Mouse (Mus musculus) T-helper 2 cell (primary cell): ENCODE data around the gene Fads2.

ENCODE experiments used
- in situ Hi-C: fragments of 300-600 bp; cut with MboI, MseI; formaldehyde crosslinking; loops from one replicate; pipeline ENCODE4 v1.15.1; 2025; ENCODE audit warnings: high pct_unique_total_duplicates

Fads2 gene

DNA sequence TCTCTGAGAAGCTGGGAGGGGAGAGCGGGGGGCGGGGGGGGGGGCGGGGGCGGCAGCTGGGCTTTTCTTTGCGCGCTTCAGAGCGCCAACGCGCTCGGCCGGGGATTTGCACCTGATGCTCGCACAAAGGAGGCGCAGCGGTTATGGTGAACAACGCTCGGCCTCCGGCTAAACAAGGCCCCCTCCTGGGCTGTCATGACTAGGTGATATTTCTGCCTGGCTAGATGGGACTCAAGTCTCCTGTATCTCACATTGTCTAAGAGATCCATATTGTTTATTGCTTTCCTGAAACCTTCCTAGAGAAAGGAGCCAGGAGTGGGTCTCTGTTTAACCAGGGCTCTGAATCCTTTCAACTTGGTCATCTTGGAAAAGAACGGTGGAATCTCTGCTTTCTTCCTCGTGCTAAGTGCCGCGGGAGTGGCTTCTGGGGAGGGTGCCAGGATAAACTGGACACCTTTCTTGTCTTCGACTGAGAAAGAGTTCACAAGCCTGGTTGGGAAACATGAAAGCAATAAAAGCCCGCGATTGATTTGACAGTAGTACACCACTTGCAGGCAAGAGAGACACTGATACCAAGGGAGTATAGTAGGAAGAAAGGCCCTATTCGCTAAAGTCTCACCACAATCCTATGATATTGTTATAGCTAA, 631 bp upstream of the Fads2 start:
- in situ Hi-C loops = no loop called here

DNA sequence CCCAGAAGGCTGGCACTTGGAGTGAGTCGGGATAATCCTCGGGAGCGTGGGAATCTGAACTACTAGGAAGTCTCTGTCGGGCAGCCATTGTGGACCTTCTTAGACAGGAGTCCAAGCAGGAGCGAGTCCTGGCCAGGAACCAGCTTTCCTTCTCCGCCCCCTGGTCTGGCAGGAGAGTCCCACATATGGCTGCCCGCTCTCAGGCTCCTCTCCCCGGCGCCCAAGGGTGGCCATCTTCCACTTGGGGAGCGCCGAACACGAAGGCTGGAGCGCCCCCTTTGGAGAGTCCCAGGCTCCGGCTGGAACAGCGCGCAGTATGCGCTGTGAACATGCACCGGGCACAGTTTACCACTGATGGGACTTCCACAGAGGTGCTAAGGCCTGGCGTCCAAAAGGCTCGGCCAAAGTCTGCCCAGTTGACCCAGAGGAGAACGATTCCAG, 895 bp downstream of the Fads2 start:
- in situ Hi-C loops = no loop called here

DNA sequence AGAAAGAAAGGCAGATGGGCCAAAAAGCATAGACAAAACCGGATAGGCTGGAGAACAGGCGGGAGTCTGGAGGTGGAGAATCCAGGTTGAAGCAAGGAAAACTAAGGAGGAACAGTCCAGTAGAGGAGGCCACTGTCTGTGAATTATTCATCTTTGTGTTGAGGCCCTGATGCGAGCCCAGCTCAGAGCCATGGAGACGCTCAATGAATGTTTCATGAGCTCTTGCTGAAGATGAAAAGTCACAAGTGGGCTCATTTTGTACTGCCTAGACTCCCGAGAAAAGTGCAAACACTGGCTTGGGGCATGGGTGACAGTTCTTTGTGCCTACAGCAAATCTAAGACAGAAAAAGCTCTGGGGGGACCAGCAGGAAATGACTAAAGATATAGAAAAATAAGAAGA, 3.7 kb downstream of the Fads2 start:
- in situ Hi-C loops = loop anchor here (5.0 kb wide), 2 partner anchors 99 to 106 kb away; no protein-coding TSS in a partner anchor

DNA sequence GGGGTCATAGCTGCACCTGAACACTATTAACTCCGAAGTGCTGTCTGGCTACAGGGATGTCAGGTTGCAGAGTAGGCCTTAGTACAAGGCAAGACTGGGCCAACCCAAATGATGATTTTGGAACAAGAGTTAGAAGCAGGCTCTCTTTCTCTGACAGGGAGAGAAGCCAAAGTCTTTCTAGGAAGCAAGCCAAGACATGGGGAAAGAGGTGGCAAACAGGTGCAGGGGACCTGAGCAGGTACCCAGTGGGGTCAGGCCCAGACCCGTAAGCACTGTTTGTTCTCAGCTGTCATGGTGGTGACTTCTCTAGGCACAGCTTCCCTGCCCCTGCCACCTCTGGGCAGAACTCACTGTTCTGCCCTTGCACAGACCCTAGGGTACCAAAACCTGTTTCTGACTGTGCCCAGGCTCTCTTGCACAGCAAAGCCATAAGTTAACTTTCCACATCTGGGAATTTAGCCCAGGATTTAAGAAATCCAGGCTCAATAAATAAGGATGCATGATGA, 5.1 kb downstream of the Fads2 start:
- in situ Hi-C loops = loop anchor here (5.0 kb wide), 2 partner anchors 101 to 104 kb away; no protein-coding TSS in a partner anchor

DNA sequence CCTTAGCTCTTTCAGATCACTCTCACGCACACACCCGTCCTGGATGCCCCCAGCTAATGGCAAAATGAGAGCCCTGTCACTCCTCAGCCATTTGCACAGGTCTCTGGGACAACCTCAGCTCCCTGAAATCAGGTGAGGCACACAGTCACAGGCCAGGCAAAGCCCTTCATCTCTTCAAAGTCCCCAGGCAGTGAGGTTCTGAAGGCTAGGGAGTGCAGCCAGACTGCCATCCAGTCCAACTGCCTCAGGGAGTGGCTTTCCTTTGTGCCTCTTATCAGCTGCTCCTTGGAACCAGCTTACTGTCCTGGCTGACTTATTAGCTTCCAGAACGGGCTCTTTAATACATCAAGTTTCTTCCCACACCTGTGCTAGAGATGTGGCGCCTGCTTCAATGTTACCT, 6.9 kb downstream of the Fads2 start:
- in situ Hi-C loops = loop anchor here (5.0 kb wide), 2 partner anchors 102 to 103 kb away; no protein-coding TSS in a partner anchor

DNA sequence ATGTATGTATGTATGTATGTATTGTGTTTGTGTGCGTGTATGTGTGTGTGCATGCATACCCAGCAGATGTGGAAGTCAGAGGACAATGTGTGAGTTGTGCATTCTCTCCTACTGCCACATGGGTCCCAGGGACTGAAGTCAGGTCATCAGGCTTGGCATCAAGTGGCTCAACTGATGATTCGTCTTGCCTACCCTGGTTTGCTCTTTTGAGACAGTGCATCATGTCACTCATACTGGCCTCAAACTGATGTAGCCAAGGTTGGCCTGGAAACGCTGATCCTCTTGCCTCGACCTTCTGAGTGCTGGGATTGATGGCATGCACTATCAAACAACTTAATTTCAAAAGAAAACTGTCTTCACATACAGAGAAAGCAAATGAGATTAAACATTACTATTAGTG, 7.7 kb downstream of the Fads2 start:
- in situ Hi-C loops = no loop called here

DNA sequence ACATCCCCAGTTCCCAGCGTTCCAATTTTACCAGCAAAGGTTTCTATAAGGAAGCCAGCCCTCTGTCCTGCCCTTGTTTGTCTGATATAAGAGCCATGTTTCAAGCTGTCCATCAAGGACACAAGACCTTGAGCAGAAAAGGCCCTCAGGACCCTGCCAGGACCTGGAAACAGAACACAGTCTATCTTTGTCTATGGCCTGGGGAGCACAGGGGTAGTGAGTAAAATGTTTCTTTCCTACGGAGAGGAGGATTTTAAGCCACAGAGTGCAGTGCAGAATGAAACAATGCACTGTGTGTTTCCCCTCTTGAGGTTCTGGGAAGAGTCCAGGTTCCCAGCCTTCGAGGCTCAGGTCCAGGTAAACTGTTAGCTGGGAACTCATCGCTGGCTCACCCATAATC, 14.6 kb downstream of the Fads2 start:
- in situ Hi-C loops = no loop called here

DNA sequence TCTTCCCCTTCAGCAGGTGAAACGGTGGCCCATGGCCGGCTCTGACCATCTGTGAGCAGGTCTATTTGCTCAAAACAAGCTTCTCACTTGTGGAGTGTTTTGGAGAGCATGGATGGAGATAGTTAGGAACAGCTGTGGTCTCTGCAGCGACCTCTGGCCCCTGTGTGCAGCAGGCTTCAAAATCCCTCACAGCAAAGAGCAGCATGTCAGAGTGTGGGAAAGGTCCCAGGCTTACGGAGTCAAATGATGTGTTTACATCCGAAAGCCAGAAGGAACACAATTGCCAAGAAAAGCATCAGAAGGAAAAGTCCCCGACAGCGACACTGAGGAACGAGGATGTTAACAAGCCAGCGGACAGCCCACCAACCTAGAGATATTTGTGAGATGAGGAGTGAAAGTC, 16.1 kb downstream of the Fads2 start:
- in situ Hi-C loops = no loop called here

DNA sequence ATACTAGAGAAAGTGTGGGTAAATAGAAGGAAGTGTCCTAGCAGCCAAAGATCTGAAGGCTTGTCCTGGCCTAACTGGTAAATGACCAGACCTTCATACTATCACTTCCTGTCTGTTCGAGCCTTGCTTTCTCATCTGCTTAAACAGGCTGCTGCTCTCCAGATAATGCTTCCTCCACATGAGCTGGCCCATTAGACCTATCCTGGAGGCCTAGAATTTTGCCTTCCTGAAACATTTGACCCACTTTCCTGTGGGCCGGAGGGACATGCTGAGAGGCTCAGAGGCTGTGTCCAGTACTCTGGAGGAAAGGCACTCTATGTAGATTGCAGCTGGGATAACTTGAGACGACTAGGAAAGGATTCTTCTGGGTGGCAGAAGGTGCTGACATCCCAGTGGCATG, 19.4 kb downstream of the Fads2 start:
- in situ Hi-C loops = no loop called here

DNA sequence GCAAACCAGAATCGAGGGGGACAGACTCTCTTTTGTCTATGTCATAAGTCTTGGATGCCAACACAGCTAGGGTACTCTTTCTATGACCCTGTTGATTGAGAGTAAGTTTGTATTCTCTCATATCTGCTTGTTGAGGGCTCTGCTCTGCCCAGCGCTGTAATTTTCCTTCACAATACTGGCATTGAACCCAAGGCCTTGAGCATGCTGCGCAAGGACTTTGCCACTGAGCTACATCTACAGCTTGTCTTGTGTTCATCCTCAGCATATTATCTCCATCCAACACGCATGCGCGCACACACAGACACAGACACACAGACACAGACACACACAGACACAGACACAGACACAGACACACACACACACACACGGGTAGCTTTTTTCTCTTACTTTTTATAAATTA, 21.2 kb downstream of the Fads2 start:
- in situ Hi-C loops = no loop called here

DNA sequence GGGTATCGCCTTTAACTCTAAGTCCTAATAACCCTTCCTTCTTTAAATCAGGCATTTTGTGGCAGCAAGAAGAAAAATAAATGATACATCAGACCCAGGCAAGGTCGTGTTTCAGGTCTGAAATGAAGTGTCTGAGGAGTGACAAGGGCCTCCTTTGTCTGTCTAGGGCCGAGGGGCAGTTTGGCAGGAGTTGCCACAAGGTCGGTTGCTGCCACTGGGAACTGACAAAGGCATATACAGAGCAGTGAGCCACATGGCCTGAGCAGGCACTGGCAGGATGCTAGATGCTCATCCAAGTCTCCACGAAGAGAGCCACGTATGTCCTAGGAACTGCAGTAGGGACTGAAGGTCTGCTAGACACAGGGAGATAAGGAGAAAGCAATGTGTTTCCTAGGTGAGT, 23.2 kb downstream of the Fads2 start:
- in situ Hi-C loops = no loop called here

DNA sequence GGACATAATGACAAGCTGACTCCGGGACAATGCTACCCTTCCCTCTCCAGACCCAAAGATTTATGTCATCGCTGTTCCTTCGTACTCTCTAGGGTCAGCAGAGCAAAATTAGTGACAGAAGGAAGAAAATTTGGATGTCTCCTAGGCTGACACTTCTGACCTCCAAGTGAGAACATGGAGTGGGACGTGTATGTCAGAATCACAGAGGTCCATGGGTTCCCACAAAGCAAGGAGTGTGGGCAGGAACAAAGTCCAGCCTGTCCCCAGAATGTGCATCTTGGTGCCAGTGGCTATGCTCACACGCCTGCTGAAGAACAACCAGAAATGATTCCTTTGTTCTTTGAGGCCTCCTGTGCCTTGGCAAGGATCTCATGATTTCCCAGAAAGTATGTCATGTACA, 28.4 kb downstream of the Fads2 start:
- in situ Hi-C loops = no loop called here

DNA sequence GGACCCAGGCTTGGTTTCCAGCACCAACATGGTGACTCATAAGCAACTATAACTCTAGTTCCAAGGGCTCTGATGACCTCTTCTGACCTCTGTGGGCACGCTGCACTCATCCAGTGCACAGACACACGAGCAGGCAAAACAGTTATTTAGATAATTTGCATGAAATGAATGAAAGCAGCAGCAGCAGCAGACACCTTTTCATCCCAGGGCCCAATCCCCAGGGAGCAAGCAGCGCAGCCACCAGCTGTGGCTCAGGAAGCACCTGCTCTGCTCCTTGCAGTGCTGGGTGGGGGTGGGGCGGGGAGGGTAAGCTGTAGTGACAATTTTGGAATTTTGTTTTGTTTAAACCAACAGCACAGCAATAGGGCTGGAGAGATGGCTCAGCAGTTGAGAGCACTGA, 29.7 kb downstream of the Fads2 start:
- in situ Hi-C loops = no loop called here

DNA sequence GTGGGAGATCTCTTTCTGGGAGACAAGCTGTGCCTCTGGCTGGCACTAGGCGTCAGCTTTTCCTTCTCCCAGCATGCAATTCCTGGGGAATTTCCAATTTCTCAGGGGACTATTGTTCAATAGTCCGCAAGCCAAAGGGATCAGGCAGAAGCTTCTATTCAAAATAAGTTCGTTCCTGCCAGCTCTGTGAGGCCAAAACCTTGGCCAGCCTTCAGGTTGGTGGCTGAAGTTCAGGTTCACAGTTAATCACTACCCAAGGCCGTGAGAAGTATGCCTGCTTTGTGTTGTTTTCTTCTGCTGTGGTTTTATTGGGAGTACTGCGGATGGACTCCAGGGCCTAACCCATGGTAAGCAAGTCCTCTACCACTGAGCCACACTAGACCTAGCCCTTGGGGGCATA, 30.4 kb downstream of the Fads2 start:
- in situ Hi-C loops = no loop called here

DNA sequence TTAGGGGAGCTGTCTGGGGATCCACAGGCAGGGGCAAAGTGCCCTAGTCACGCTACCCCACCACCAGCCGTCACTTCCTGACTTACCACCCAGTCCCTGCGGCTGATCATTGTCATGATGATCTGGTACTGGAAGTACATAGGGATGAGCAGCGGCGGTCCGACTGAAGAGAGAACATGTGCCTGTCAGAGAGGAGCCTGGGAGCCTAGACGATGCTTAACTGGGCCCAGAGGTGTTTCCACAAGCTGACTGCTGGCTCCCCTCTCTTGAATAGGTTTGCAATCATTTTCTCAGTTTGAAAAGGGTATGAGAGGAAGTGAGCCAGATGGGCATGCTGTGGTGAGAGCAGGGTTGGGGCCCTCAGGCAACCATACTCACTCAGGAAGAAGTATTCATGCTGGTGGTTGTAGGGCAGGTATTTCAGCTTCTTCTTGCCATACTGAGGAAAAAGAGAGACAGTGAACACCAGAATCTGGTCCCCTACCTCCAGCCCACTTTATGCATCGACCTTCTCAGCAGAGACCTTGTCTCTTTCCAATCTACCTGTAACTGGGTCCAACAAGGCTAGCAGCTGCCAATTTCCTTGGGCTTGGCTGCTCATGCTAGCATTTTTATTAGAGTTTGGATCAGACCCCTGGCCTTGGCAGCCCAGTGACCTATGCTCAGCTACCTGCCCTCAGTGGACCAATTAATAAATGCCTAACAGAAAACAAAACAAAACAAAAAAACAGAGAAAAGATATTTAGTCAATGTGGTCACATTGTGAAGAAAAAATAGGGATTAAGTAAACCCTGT, 31.2 kb downstream of the Fads2 start:
- in situ Hi-C loops = no loop called here

DNA sequence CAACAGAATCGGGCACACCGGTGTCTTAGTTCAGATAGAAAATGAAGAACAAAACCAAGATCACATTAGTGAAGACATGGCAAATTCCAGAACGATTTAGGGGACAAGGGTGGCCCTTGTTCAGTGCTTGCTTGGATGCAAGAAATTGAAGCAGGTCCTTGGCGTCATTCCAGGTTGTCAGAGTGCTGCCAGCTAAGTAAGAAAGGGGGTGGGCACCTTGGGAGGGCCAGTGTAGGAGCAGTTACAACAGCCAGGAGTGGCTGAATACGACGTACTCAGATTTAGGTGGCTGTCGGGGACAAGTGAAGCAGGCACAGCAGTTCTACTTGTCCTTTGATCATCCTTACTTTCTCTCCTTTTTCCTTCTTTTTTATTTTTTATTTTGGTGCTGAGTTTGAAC, 33.8 kb downstream of the Fads2 start:
- in situ Hi-C loops = loop anchor here (5.0 kb wide), 1 partner anchor 75 kb away; no protein-coding TSS in a partner anchor

DNA sequence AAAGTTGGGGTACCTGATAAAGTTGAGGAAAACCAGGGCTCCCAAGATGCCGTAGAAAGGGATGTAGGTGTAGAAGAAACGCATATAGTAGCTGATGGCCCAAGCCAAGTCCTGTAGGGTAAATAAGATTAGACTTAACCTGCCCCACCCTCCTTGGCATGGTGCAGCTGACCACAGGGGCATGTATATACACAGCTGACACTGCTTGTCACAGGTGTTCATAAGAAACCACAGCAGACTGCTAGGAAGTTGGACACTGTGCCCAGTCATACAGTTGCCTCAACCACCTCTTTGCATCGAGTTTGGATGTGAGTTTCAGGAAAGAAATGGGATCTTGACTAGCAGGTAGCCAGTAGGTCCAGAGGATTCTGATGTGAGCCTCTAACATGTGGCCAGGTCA, 35.0 kb downstream of the Fads2 start:
- in situ Hi-C loops = loop anchor here (5.0 kb wide), 1 partner anchor 76 kb away; no protein-coding TSS in a partner anchor

DNA sequence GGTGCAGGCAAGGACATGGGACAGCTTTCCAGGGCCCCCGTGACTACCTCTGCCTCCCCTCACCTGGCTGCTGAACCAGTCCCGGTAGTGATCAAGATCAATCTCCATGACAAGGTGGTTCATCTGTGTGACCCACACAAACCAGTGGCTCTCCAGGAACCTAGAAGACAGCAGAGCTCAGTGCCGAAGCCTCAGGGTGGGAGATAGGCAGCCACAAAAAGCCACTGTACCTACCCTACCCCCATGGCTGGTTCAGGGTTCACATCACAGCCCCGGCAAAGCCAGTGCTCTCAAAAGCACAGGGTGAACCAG, 35.4 kb downstream of the Fads2 start:
- in situ Hi-C loops = loop anchor here (5.0 kb wide), 1 partner anchor 76 kb away; no protein-coding TSS in a partner anchor

DNA sequence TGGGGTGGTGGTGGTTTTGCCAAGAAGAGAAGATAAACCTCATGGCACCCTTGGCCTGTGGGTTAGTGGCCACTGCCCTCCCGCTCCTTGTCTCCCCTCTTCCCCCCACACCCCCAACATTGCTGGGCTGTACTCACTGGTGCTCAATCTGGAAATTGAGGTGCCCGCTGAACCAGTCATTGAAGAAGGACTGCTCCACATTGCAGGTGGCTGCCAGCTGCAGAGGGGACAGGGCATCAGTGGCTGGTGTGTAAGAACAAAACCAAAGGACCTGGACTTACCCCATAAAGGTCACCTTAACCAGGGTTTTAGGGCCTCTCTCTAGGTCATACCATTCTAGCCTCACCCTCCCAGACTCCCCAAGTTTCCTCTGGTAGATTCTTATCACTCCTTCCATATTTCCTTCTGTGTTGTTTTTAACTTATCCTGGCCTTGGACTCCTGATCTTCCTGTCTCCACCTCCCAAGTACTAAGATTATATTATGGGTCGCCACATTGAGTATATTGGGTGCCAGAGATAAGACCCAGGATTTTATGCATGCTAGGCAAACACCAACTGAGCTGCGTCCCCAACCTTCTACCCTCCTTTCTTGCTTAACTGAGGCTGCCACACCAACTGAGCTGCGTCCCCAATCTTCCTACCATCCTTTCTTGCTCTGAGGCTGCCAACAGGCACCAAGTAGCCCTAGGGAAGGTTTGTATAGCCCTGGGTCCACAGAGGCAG, 35.9 kb downstream of the Fads2 start:
- in situ Hi-C loops = loop anchor here (5.0 kb wide), 1 partner anchor 77 kb away; no protein-coding TSS in a partner anchor

DNA sequence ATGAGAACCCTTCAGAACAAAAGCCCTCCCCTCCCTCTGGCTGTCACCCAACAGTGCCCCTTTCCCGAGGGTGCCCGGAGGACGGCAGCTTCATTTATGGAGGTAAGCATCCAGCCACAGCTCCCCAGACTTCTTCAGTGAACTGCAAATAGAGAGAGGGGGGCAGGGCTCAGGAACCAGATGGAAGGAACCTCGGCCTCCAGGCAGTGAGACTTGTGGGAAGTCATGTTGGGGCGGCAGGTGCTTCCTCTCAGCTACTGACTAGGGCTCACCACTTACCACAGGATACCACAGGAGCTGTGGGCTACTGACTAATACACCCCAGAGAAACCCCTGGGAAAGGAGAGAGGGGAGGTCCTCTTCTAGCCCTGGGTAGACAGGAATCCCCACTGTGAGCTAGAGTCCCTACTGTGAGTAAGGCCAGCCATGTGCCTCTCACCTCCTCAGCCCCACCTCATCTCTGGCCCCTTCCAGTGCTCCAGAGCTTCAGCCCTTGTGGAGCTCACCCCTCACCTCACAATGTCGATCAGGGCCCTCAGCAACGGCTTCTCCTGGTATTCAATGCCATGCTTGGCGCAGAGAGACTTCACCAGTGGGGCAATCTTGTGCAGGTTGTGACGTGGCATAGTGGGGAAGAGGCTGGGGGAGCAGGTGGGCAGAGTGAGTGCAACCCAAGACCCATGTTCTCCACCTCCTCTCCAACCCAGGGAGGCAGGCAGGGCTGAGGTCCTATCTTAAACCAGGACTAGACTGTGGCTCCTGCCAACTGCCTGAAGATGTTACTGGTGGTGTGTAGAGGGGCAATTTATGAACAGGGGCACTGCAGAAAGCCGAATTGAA, 37.2 kb downstream of the Fads2 start:
- in situ Hi-C loops = loop anchor here (5.0 kb wide), 1 partner anchor 78 kb away; no protein-coding TSS in a partner anchor

DNA sequence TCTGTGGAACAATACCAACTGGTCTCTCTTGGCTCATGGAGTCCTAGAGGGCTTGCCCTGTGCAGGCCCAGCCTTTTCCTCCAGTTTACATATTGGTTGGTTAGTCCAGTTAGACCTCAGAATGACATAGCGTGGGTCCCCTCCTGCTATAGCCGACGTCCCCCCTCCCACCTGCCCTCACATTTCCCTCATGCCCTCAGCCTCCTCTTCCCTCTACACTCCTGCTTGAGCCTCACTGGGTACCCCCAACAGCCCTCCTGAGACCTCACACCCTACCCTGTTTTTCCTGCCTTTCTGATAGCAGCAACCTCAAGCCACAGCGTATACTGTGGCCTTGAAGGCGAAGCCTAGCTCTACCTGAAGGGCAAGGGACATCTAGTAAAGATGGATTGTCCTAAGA, 38.7 kb downstream of the Fads2 start:
- in situ Hi-C loops = no loop called here
